Mouse (Mus musculus) heart, embryonic 15.5 days (tissue): ENCODE data around the gene Gpr55. TPM values are rescaled to one million over a fixed set of nuclear protein-coding genes. Genes with fewer than 3 reads are reported as not detected.
A peak's percentile ranks its signal among the peaks of the same experiment; 100 is the strongest.

ENCODE experiments used
- ATAC-seq: fragments of 200-750 bp; cut with Nextera tagmentation; replicated peaks from 2 replicates; pipeline ENCODE4 v1.8.0; 2017; ENCODE audit warnings: low read depth, moderate TSS enrichment; ENCODE audit not compliant: insufficient number of reproducible peaks, insufficient read depth, low FRiP score
- H3K27ac ChIP-seq: fragments of 300-500 bp; sonication (generic); 2 replicates; pipeline ENCODE4 v1.5.1; 2015; ENCODE audit warnings: mild to moderate bottlenecking, inconsistent platforms
- H3K27me3 ChIP-seq: fragments of 300-500 bp; sonication (generic); 2 replicates; pipeline ENCODE4 v1.6.1; 2015; ENCODE audit warnings: inconsistent platforms
- H3K36me3 ChIP-seq: fragments of 300-500 bp; sonication (generic); 2 replicates; pipeline ENCODE4 v1.6.1; 2015; ENCODE audit warnings: mild to moderate bottlenecking, inconsistent platforms
- H3K4me1 ChIP-seq: fragments of 300-500 bp; sonication (generic); replicated peaks from 2 replicates; pipeline ENCODE4 v1.6.1; 2015; ENCODE audit warnings: inconsistent platforms
- H3K4me2 ChIP-seq: fragments of 300-500 bp; sonication (generic); 2 replicates; pipeline ENCODE4 v1.6.1; 2015; ENCODE audit warnings: inconsistent platforms, mild to moderate bottlenecking, moderate library complexity
- H3K4me3 ChIP-seq: fragments of 300-500 bp; sonication (generic); 2 replicates; pipeline ENCODE4 v1.5.1; 2015; ENCODE audit warnings: mild to moderate bottlenecking, inconsistent platforms
- H3K9ac ChIP-seq: fragments of 300-500 bp; sonication (generic); 2 replicates; pipeline ENCODE4 v1.6.1; 2015; ENCODE audit warnings: mild to moderate bottlenecking, inconsistent platforms
- H3K9me3 ChIP-seq: fragments of 300-500 bp; sonication (generic); replicated peaks from 2 replicates; pipeline ENCODE4 v1.6.1; 2016; ENCODE audit warnings: inconsistent platforms
- WGBS: fragments of 180-500 bp; shearing (Covaris S2); methylation state at CpG from one replicate; pipeline ENCODE4 v1.1.7; 2015; ENCODE audit warnings: mixed read lengths; 5-methylcytosine and 5-hydroxymethylcytosine counted together
- polyA plus RNA-seq: library from polyadenylated mRNA; unstranded; fragments of >200 nt; fragmentation: Nextera tagmentation; extraction: Ambion mirVana; gene quantifications from 2 replicates; pipeline ENCODE4 v1.2.1, GENCODE M21; 2015

The Gpr55 gene
- polyA plus RNA-seq, 1 experiment from 2014 or later = 0.06 TPM

GRCm38 (mm10) chr1:85957942-85958619 lies 2.7 kb downstream of the Gpr55 start:
- no peaks in the 10 kb centered on the region for H3K9me3 ChIP-seq

GRCm38 (mm10) chr1:85957290-85957689 lies 3.5 kb downstream of the Gpr55 start:
- H3K27me3 ChIP-seq = no peaks in the 10 kb centered on the region
- no peaks in the 10 kb centered on the region for H3K36me3 ChIP-seq
- no peak overlapping the region for H3K4me3 ChIP-seq
- H3K9me3 ChIP-seq = no peaks in the 10 kb centered on the region
- H3K9ac ChIP-seq = no peak overlapping the region
- H3K4me2 ChIP-seq = no peak overlapping the region
- 52% methylated on average over 5 of the region's 5 CpGs for WGBS
- ATAC-seq = peak; percentile 10; the same call in 1 of the 2 replicates
- H3K27ac ChIP-seq = peak overlapping the region; percentile 32
- peaks cover 55% of the 10 kb centered on the region for H3K4me1 ChIP-seq

More at GRCm38 (mm10) chr1:85957942-85958619, 2.7 kb downstream of the Gpr55 start:
- Histone ChIP-seq H3K27me3 (no peaks in the 10 kb centered on the region), H3K4me1 (peaks cover 55% of the 10 kb centered on the region), H3K36me3 (no peaks in the 10 kb centered on the region), H3K4me2 (peak overlapping the region; percentile 43), H3K27ac (peak overlapping the region; percentile 72), H3K9ac (no peak overlapping the region), H3K4me3 (no peak overlapping the region)
- peak; percentile 58; the same call in 1 of the 2 replicates for ATAC-seq
- 39% methylated on average over 9 of the region's 9 CpGs for WGBS

GRCm38 (mm10) chr1:85955150-85955549 lies 5.7 kb downstream of the Gpr55 start:
- H3K27me3 ChIP-seq = no peaks in the 10 kb centered on the region
- peaks cover 49% of the 10 kb centered on the region for H3K4me1 ChIP-seq
- H3K4me2 ChIP-seq = no peak overlapping the region

GRCm38 (mm10) chr1:85949085-85949684 lies 11.6 kb downstream of the Gpr55 start:
- Histone ChIP-seq H3K9me3 (no peaks in the 10 kb centered on the region), H3K27ac (no peak overlapping the region), H3K27me3 (no peaks in the 10 kb centered on the region), H3K4me2 (no peak overlapping the region), H3K36me3 (no peaks in the 10 kb centered on the region), H3K4me3 (no peak overlapping the region), H3K9ac (no peak overlapping the region), H3K4me1 (peaks cover 4% of the 10 kb centered on the region; the same call in 1 of the 2 replicates)
- 72% methylated on average over 2 of the region's 2 CpGs for WGBS
- ATAC-seq = no peak

More at GRCm38 (mm10) chr1:85955150-85955549, 5.7 kb downstream of the Gpr55 start:
- H3K9me3 ChIP-seq = no peaks in the 10 kb centered on the region
- H3K4me3 ChIP-seq = no peak overlapping the region
- no peak overlapping the region for H3K27ac ChIP-seq
- no peak overlapping the region for H3K9ac ChIP-seq
- no peaks in the 10 kb centered on the region for H3K36me3 ChIP-seq
- 76% methylated on average over 3 of the region's 3 CpGs for WGBS
- ATAC-seq = no peak

- ATAC-seq = no peak
- H3K27ac ChIP-seq = no peak overlapping the region
- 67% methylated on average over 8 of the region's 8 CpGs for WGBS
Observed at GRCm38 (mm10) chr1:85942318-85942717, 18.5 kb downstream of the Gpr55 start.

GRCm38 (mm10) chr1:85937323-85937722 lies 23.5 kb downstream of the Gpr55 start:
- no peaks in the 10 kb centered on the region for H3K36me3 ChIP-seq
- no peak overlapping the region for H3K27ac ChIP-seq
- 62% methylated on average over 1 of the region's 1 CpGs for WGBS
- H3K4me2 ChIP-seq = no peak overlapping the region
- no peak for ATAC-seq
- H3K4me1 ChIP-seq = peaks cover 15% of the 10 kb centered on the region
- H3K9me3 ChIP-seq = no peaks in the 10 kb centered on the region
- H3K4me3 ChIP-seq = no peak overlapping the region
- no peaks in the 10 kb centered on the region for H3K27me3 ChIP-seq
- H3K9ac ChIP-seq = no peak overlapping the region

More at GRCm38 (mm10) chr1:85942318-85942717, 18.5 kb downstream of the Gpr55 start:
- Histone ChIP-seq H3K27me3 (no peaks in the 10 kb centered on the region), H3K9me3 (no peaks in the 10 kb centered on the region), H3K36me3 (no peaks in the 10 kb centered on the region), H3K4me1 (no peaks in the 10 kb centered on the region), H3K4me2 (no peak overlapping the region), H3K4me3 (no peak overlapping the region), H3K9ac (no peak overlapping the region)

- 72% methylated on average over 6 of the region's 6 CpGs for WGBS
- Histone ChIP-seq H3K4me2 (no peak overlapping the region), H3K27me3 (no peaks in the 10 kb centered on the region), H3K9me3 (no peaks in the 10 kb centered on the region), H3K36me3 (no peaks in the 10 kb centered on the region), H3K27ac (no peak overlapping the region), H3K4me1 (peaks cover 15% of the 10 kb centered on the region), H3K4me3 (no peak overlapping the region), H3K9ac (no peak overlapping the region)
- no peak for ATAC-seq
Observed at GRCm38 (mm10) chr1:85936265-85936664, 24.5 kb downstream of the Gpr55 start.

GRCm38 (mm10) chr1:85935148-85935852 lies 25.5 kb downstream of the Gpr55 start:
- no peak overlapping the region for H3K4me2 ChIP-seq
- no peak for ATAC-seq
- no peak overlapping the region for H3K4me3 ChIP-seq
- no peak overlapping the region for H3K27ac ChIP-seq
- H3K4me1 ChIP-seq = peaks cover 15% of the 10 kb centered on the region
- 50% methylated on average over 8 of the region's 8 CpGs for WGBS
- no peaks in the 10 kb centered on the region for H3K36me3 ChIP-seq
- H3K9me3 ChIP-seq = no peaks in the 10 kb centered on the region
- H3K9ac ChIP-seq = no peak overlapping the region
- H3K27me3 ChIP-seq = no peaks in the 10 kb centered on the region

- no peak for ATAC-seq
- Histone ChIP-seq H3K36me3 (no peaks in the 10 kb centered on the region), H3K4me1 (peaks cover 15% of the 10 kb centered on the region), H3K9me3 (no peaks in the 10 kb centered on the region), H3K4me3 (no peak overlapping the region), H3K27me3 (no peaks in the 10 kb centered on the region), H3K4me2 (no peak overlapping the region), H3K9ac (no peak overlapping the region), H3K27ac (no peak overlapping the region)
- 39% methylated on average over 7 of the region's 7 CpGs for WGBS
Observed at GRCm38 (mm10) chr1:85934560-85934959, 26.2 kb downstream of the Gpr55 start.

GRCm38 (mm10) chr1:85933631-85934465 lies 27.0 kb downstream of the Gpr55 start:
- WGBS = 15% methylated on average over 11 of the region's 11 CpGs
- Histone ChIP-seq H3K4me2 (peak overlapping the region; percentile 34), H3K27ac (peak overlapping the region; percentile 29; the same call in 1 of the 2 replicates), H3K36me3 (no peaks in the 10 kb centered on the region), H3K9me3 (no peaks in the 10 kb centered on the region), H3K4me3 (no peak overlapping the region), H3K27me3 (no peaks in the 10 kb centered on the region), H3K9ac (no peak overlapping the region), H3K4me1 (peaks cover 15% of the 10 kb centered on the region)
- 0 out of 2 replicates have a peak, but pooled peaks have one; percentile 11 for ATAC-seq

GRCm38 (mm10) chr1:85933226-85933625 lies 27.6 kb downstream of the Gpr55 start:
- Histone ChIP-seq H3K9ac (no peak overlapping the region), H3K4me3 (no peak overlapping the region), H3K9me3 (no peaks in the 10 kb centered on the region), H3K36me3 (no peaks in the 10 kb centered on the region), H3K27ac (peak overlapping the region; percentile 29; the same call in 1 of the 2 replicates), H3K4me2 (peak overlapping the region; percentile 34), H3K4me1 (peaks cover 17% of the 10 kb centered on the region), H3K27me3 (no peaks in the 10 kb centered on the region)
- WGBS = 26% methylated on average over 7 of the region's 7 CpGs
- no peak for ATAC-seq
